Mouse (Mus musculus) thymus, adult 2 months (tissue): Measurements from ENCODE around the gene Gm7534. TPM values are rescaled to one million over a fixed set of nuclear protein-coding genes. Genes with fewer than 3 reads are reported as not detected.

Experiments used
- DNase-seq: peaks from one replicate; pipeline ENCODE4 v3.0.0; 2021
- H3K27ac ChIP-seq: fragments of 200-500 bp; 2 replicates; pipeline ENCODE4 v1.5.1; 2012; ENCODE audit warnings: low read length, control low read depth; ENCODE audit not compliant: control insufficient read depth, insufficient read depth
- H3K27me3 ChIP-seq: fragments of 200-500 bp; 2 replicates; pipeline ENCODE4 v1.6.1; 2012; ENCODE audit warnings: mild to moderate bottlenecking, low read length, moderate library complexity, mixed read lengths; ENCODE audit not compliant: control insufficient read depth, insufficient read depth
- H3K36me3 ChIP-seq: fragments of 200-500 bp; 2 replicates; pipeline ENCODE4 v1.6.1; 2012; ENCODE audit warnings: mild to moderate bottlenecking, low read length, moderate library complexity; ENCODE audit not compliant: control insufficient read depth, insufficient read depth
- H3K4me1 ChIP-seq: fragments of 200-500 bp; replicated peaks from 2 replicates; pipeline ENCODE4 v1.6.1; 2012; ENCODE audit warnings: low read length; ENCODE audit not compliant: control insufficient read depth, insufficient read depth
- H3K4me3 ChIP-seq: fragments of 200-500 bp; 2 replicates; pipeline ENCODE4 v1.5.1; 2012; ENCODE audit warnings: mild to moderate bottlenecking, low read length, control low read depth, moderate library complexity; ENCODE audit not compliant: control insufficient read depth, insufficient read depth
- CTCF ChIP-seq: fragments of 200-500 bp; IDR thresholded peaks from 2 replicates; pipeline ENCODE4 v1.5.1; 2012; ENCODE audit warnings: mild to moderate bottlenecking, control low read depth, low read length, moderate library complexity, borderline replicate concordance; ENCODE audit not compliant: control insufficient read depth, poor library complexity, insufficient read depth; ENCODE audit errors: extremely low read depth
- POLR2A ChIP-seq: fragments of 200-500 bp; IDR thresholded peaks from 2 replicates; pipeline ENCODE4 v1.6.1; 2012; ENCODE audit warnings: mild to moderate bottlenecking, low read length, control low read depth, moderate library complexity; ENCODE audit not compliant: control insufficient read depth, poor library complexity, insufficient read depth; ENCODE audit errors: extremely low read depth
- WGBS: fragments of 180-500 bp; shearing (Covaris S2); methylation state at CpG from one replicate; pipeline ENCODE4 v1.1.7; 2018; 5-methylcytosine and 5-hydroxymethylcytosine counted together
- polyA plus RNA-seq: library from polyadenylated mRNA; depleted of rRNA; stranded (reverse); fragments of >200 nt; gene quantifications from 2 replicates; pipeline ENCODE4 v1.2.3, GENCODE M21; 2012; rRNA removed

Gene Gm7534
- polyA plus RNA-seq, result 0.17 and 0.36 TPM in 2 replicates

DNA sequence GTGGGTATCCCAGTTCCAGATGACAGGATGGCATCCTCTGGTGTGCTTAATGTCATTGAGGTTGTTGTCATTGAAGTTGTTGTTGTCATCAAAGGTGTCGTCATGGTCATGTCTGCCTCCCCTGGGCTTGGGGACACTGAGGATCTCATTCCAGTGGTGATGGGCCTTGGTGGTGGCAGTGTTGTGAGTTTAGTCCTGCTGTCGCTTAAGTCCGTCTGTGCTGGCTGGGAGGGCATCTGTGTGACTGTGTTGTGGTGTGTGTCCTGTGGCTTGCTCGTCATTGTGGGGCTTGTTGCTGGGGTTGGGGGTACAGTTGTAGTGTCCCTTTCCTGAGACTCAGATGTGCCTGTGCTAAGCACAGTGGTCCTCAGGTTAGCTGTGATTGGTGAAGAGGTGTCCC is at the start of gene Gm7534:
Gene Gm7534, minus strand, starts transcription at position 101 of the 400 bp plus-strand sequence.
- Histone ChIP-seq H3K4me1 (peaks cover 5% of the 10 kb centered on the region), H3K27me3 (no peaks in the 10 kb centered on the region), H3K36me3 (no peaks in the 10 kb centered on the region), H3K27ac (no peak within 1 kb of the TSS), H3K4me3 (no peak within 1 kb of the TSS)
- no peak for DNase-seq
- WGBS, result 96% methylated on average over 4 of the region's 4 CpGs
- no peak for TF ChIP-seq POLR2A
- no peak for TF ChIP-seq CTCF

DNA sequence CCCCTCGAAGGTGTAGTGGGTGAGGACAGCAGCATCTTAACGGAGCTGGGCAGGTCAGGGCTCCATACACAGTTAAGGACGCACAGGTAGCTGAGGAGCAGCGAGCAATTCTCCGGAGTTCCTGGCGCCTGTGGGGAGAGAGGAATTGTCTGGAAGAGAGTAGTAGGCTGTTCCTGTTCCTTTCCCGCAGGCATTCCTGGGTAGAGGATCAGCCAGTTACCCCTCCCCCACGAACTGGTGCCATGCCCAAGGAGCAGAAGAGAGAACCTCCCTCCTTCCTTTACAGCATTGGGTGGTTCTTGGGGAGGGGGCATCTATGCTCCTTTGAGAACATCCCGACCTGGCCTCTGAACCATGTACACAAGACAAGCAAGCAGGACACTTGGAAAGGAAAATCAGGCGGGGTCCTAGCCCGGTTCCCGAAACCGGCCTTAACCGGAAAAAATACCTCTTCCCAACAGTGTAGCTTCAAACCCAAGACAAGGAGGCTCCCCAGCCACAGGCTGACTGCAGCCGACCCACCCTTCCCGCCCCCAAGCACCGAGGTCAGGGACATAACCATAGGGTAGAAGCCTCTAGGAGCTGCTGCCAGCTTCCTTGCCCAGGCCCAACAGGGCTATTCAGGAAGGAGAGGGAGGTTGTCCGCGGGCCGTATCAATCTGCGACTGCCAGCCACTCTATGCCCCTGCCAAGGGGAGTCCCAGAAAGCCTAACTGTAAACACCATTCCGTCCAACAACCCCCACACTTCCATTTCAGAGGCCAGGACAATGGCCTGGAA is 49.5 kb upstream of the Gm7534 start:
- H3K4me1 ChIP-seq, result peaks cover 39% of the 10 kb centered on the region
- 52% methylated on average over 22 of the region's 22 CpGs for WGBS
- no peak for DNase-seq

DNA sequence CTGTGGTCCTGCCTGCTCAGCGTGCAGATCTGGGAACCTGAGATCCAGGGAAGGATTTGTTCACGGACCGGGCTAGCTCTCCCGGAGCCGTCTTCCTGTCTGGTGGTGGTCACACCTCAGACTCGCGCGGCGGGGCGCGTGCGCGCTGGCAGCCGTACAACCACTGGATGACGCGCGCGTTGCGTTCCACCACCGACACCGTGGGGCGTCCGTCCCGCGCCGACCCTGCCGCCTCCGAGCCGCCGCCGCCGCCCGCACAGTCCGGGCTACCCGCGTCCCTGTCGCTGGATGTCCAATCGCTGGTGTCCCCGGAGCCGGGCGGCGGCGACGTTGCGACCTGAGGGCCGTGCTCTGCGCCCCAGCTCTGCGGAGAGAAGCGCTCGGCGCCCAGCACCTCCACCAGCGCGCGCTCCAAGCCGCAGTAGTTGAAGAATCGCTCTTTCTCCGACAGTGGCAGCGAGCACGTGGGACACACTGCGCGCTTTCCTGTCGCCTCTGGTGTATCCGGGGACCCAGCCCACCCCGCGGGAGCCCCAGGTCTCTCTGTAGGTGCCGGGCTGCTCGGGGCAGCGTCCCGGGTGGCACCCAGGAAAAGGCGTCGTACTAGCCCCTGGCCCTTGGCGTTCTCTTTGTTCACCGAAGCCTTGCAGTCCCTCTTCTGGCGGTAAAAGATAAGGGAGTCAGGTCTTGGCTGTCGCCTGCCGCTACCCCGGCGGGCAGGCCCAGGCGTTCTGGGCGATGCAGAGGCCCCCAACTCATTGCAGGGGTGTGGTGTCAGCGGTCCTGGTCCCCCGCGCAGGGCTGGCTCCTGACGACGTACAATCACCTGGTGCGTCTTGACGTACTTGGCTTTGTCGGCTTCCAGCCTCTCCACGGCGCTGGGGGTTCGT is 48.7 kb upstream of the Gm7534 start:
- peak; percentile 37 for DNase-seq
- Histone ChIP-seq H3K27me3 (peaks cover 2% of the 10 kb centered on the region; the same call in 1 of the 2 replicates), H3K4me1 (peaks cover 38% of the 10 kb centered on the region), H3K4me3 (peak overlapping the region; percentile 35), H3K27ac (no peak overlapping the region), H3K36me3 (no peaks in the 10 kb centered on the region)
- TF ChIP-seq POLR2A, result no peak
- TF ChIP-seq CTCF, result 0 out of 2 replicates have a peak, but pooled peaks have one; percentile 8
- WGBS, result 12% methylated on average over 91 of the region's 91 CpGs

More for the DNA sequence above, 49.5 kb upstream of the Gm7534 start:
- H3K27me3 ChIP-seq, result peaks cover 2% of the 10 kb centered on the region; the same call in 1 of the 2 replicates
- H3K27ac ChIP-seq, result no peak overlapping the region
- H3K36me3 ChIP-seq, result no peaks in the 10 kb centered on the region
- H3K4me3 ChIP-seq, result no peak overlapping the region
- TF ChIP-seq POLR2A (no peak), CTCF (no peak)

DNA sequence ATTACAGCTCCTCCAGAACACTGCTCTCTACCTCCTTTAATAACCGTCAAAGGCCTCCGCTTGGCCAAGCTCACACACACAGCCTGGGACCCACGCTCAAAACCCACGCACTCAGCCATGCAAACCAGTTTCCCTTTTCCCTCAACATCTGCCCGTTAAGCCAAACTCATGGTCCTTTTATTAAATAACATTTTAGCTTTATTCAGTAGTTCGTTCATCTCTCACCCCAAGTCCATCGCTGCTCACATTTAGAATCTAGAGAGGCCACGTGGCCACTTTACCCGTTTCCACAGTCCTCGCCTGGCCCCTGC is 48.1 kb upstream of the Gm7534 start:
- Histone ChIP-seq H3K4me1 (peaks cover 32% of the 10 kb centered on the region), H3K36me3 (no peaks in the 10 kb centered on the region), H3K27me3 (peaks cover 2% of the 10 kb centered on the region; the same call in 1 of the 2 replicates), H3K4me3 (peak overlapping the region; percentile 35), H3K27ac (no peak overlapping the region)
- WGBS, result 42% methylated on average over 10 of the region's 10 CpGs
- TF ChIP-seq CTCF (no peak), POLR2A (no peak)
- no peak for DNase-seq

DNA sequence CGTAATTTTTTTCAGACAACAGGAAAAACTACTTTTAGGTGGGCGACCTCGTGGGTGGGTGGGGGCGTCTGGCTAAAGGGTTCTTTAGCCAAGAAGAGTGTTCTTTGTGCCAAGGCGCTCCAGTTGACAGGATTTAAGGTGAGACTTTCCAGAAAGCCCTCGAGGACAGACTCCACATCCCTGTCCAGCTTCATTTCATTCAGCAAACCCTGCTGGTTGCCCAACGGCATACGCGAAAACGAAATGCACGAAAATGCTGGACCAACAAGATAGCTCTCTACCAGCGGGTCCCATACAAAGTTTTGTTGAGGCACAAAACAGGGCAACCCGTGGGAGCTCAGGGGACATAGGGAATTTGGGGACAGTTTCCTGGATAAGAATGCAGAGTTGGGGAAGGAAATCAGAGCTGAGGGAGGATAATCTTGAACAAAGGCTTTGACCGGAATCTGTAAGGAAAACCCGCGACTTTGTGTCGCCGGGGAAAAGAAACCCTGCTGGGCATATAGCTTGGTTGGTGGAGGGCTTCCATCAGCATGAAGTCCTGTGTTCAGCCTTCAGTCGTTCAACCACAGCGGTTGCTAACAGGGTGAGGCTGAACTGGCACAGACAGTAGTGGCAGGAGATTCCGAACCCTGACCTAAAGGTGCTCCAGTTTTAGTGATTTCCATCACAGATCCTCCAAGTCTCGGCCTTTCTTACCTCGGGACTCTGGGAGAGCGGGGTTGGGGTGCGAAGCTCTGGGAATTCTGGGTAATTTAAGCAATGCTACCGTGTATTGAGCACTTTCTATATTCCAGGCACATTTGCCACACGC is 47.5 kb upstream of the Gm7534 start:
- H3K27ac ChIP-seq, result no peak overlapping the region
- H3K4me1 ChIP-seq, result peaks cover 28% of the 10 kb centered on the region
- peaks cover 2% of the 10 kb centered on the region; the same call in 1 of the 2 replicates for H3K27me3 ChIP-seq
- H3K36me3 ChIP-seq, result no peaks in the 10 kb centered on the region
- TF ChIP-seq CTCF, result no peak
- WGBS, result 70% methylated on average over 27 of the region's 27 CpGs
- H3K4me3 ChIP-seq, result no peak overlapping the region
- no peak for DNase-seq

DNA sequence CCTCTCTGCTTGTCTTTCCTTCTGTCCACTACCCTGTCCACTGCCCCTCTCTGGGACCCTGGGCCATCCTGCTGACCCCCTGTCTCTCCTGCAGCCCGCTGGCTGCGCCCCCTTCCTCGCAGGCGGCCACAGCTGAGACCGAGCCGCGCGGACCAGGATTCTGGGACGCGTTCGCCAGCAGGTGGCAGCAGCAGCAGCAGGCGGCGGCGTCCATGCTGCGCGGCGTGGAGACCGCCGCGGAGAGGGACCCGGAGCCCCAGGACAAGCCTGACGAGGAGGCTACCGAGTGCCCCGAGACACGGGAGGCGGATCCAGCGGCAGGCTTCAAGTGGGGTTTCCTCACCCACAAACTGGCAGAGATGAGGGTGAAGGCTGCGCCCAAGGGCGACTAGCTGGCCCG is 46.8 kb upstream of the Gm7534 start:
- Histone ChIP-seq H3K27me3 (peaks cover 2% of the 10 kb centered on the region; the same call in 1 of the 2 replicates), H3K27ac (no peak overlapping the region), H3K4me1 (peaks cover 31% of the 10 kb centered on the region), H3K4me3 (no peak overlapping the region; the same call in 1 of the 2 replicates), H3K36me3 (no peaks in the 10 kb centered on the region)
- TF ChIP-seq CTCF, result peak; percentile 96
- no peak for TF ChIP-seq POLR2A
- WGBS, result 7% methylated on average over 30 of the region's 30 CpGs
- DNase-seq, result peak; percentile 75
